Mouse (Mus musculus): ENCODE data around the gene Dpysl4. TPM values are rescaled to one million over a fixed set of nuclear protein-coding genes. Genes with fewer than 3 reads are reported as not detected.

The Dpysl4 gene
- polyA plus RNA-seq, 1 experiment = 0.58 TPM

GRCm38 (mm10) chr7:139147360-139147759 lies 61.6 kb downstream of the Dpysl4 start:
- no peaks in the 10 kb centered on the region for H3K27me3 ChIP-seq (ENCODE audit: control insufficient read depth, insufficient read depth, low read length)
- no peaks in the 10 kb centered on the region for H3K36me3 ChIP-seq (ENCODE audit: control insufficient read depth, insufficient read depth, low read length)
- H3K4me3 ChIP-seq (ENCODE audit: low read depth, low read length) = no peak overlapping the region
- H3K27ac ChIP-seq (ENCODE audit: insufficient read depth, low read depth, low read length) = no peak overlapping the region
- WGBS = 36% methylated on average over 4 of the region's 4 CpGs
- H3K4me1 ChIP-seq (ENCODE audit: control insufficient read depth, insufficient read depth, insufficient read length, low read length) = peaks cover 6% of the 10 kb centered on the region
- TF ChIP-seq CTCF (IDR thresholded peaks at IDR 0.05; ENCODE audit: extremely low read depth, insufficient read length, insufficient replicate concordance, low read depth, low read length) = no peak
- TF ChIP-seq POLR2A (IDR thresholded peaks at IDR 0.05; ENCODE audit: low read depth, low read length) = no peak

- no peak for TF ChIP-seq POLR2A (IDR thresholded peaks at IDR 0.05; ENCODE audit: low read depth, low read length)
- no peak for TF ChIP-seq CTCF (IDR thresholded peaks at IDR 0.05; ENCODE audit: extremely low read depth, insufficient read length, insufficient replicate concordance, low read depth, low read length)
- 45% methylated on average over 7 of the region's 7 CpGs for WGBS
- Histone ChIP-seq H3K4me3 (ENCODE audit: low read depth, low read length) (no peak overlapping the region), H3K4me1 (ENCODE audit: control insufficient read depth, insufficient read depth, insufficient read length, low read length) (peaks cover 11% of the 10 kb centered on the region), H3K27me3 (ENCODE audit: control insufficient read depth, insufficient read depth, low read length) (no peaks in the 10 kb centered on the region), H3K27ac (ENCODE audit: insufficient read depth, low read depth, low read length) (no peak overlapping the region), H3K36me3 (ENCODE audit: control insufficient read depth, insufficient read depth, low read length) (no peaks in the 10 kb centered on the region)
Measured at GRCm38 (mm10) chr7:139149373-139149772, 63.6 kb downstream of the Dpysl4 start.

- H3K27ac ChIP-seq (ENCODE audit: insufficient read depth, low read depth, low read length) = no peak overlapping the region
- 24% methylated on average over 10 of the region's 10 CpGs for WGBS
- H3K36me3 ChIP-seq (ENCODE audit: control insufficient read depth, insufficient read depth, low read length) = no peaks in the 10 kb centered on the region
- no peaks in the 10 kb centered on the region for H3K27me3 ChIP-seq (ENCODE audit: control insufficient read depth, insufficient read depth, low read length)
- no peak overlapping the region for H3K4me3 ChIP-seq (ENCODE audit: low read depth, low read length)
- peaks cover 13% of the 10 kb centered on the region for H3K4me1 ChIP-seq (ENCODE audit: control insufficient read depth, insufficient read depth, insufficient read length, low read length)
- TF ChIP-seq POLR2A (IDR thresholded peaks at IDR 0.05; ENCODE audit: low read depth, low read length) = no peak
- no peak for TF ChIP-seq CTCF (IDR thresholded peaks at IDR 0.05; ENCODE audit: extremely low read depth, insufficient read length, insufficient replicate concordance, low read depth, low read length)
Measured at GRCm38 (mm10) chr7:139151116-139151515, 65.3 kb downstream of the Dpysl4 start.

Other genes starting within 250 kb of the Dpysl4 start
- 7.8 and 19.4 TPM in 2 replicates for gene Ppp2r2d, start 239.9 kb upstream of the Dpysl4 start, polyA plus RNA-seq (2012; rRNA removed)
- gene Mapk1ip1, start 239.7 kb upstream of the Dpysl4 start, polyA plus RNA-seq (2012; rRNA removed) = 14.8 and 27.9 TPM in 2 replicates
- 4.1 and 4.3 TPM in 2 replicates for gene Bnip3, start 176.5 kb upstream of the Dpysl4 start, polyA plus RNA-seq (2012; rRNA removed)
- gene Jakmip3, start 145.3 kb upstream of the Dpysl4 start, polyA plus RNA-seq (2012; rRNA removed) = not detected in 2 replicates
- gene Lrrc27, start 127.0 kb downstream of the Dpysl4 start, polyA plus RNA-seq (2012; rRNA removed) = 0.15 and 1.3 TPM in 2 replicates
- gene Stk32c, start 127.3 kb downstream of the Dpysl4 start, polyA plus RNA-seq (2012; rRNA removed) = 2.5 and 7.7 TPM in 2 replicates
- gene Pwwp2b, start 162.5 kb downstream of the Dpysl4 start, polyA plus RNA-seq (2012; rRNA removed) = 5.8 and 19.4 TPM in 2 replicates